Mouse (Mus musculus) gastrocnemius, adult 2 months (tissue): Measurements from ENCODE around the gene Ttc28. TPM values are rescaled to one million over a fixed set of nuclear protein-coding genes. Genes with fewer than 3 reads are reported as not detected.
"Not testable (repeated sequence)": the region's sequence is repeated elsewhere in the genome, so short reads cannot be mapped to it uniquely, and the experiment has no call there.

Experiments
- DNase-seq: peaks from one replicate; pipeline ENCODE4 v3.0.0; 2022
- H3K27ac ChIP-seq: fragments of 200-600 bp; 2 replicates; pipeline ENCODE4 v1.8.1; 2022; ENCODE audit warnings: mild to moderate bottlenecking
- H3K4me3 ChIP-seq: fragments of 200-600 bp; 2 replicates; pipeline ENCODE4 v1.8.1; 2022; ENCODE audit warnings: mild to moderate bottlenecking, moderate library complexity
- CTCF ChIP-seq: fragments of 200-600 bp; IDR thresholded peaks from 2 replicates; pipeline ENCODE4 v1.8.1; 2022; ENCODE audit warnings: antibody characterized with exemption, mild to moderate bottlenecking, moderate library complexity
- intact Hi-C: fragments of 180-260 bp; cut with DNase I; formaldehyde crosslinking; loops from one replicate; pipeline ENCODE4 v1.15.1; 2025
- long read RNA-seq, 2 experiments: library from polyadenylated mRNA; stranded (forward); transcript quantifications; one replicate each; pipeline ENCODE4 v2.0.0; 2021
- total RNA-seq, 2 experiments: library from RNA; stranded (reverse); gene quantifications; 2 replicates each; pipeline ENCODE4 v1.2.3; 2021

Gene Ttc28
- total RNA-seq, result 10 to 100 TPM; 11.9 to 16.6 TPM
- long read RNA-seq, experiment 1, partial matches to known transcripts, result 1 of 2 reads
- long read RNA-seq, experiment 1, other reads (novel, unspliced or antisense), result 1 of 2 reads
- long read RNA-seq, experiment 2, result 0 reads

DNA sequence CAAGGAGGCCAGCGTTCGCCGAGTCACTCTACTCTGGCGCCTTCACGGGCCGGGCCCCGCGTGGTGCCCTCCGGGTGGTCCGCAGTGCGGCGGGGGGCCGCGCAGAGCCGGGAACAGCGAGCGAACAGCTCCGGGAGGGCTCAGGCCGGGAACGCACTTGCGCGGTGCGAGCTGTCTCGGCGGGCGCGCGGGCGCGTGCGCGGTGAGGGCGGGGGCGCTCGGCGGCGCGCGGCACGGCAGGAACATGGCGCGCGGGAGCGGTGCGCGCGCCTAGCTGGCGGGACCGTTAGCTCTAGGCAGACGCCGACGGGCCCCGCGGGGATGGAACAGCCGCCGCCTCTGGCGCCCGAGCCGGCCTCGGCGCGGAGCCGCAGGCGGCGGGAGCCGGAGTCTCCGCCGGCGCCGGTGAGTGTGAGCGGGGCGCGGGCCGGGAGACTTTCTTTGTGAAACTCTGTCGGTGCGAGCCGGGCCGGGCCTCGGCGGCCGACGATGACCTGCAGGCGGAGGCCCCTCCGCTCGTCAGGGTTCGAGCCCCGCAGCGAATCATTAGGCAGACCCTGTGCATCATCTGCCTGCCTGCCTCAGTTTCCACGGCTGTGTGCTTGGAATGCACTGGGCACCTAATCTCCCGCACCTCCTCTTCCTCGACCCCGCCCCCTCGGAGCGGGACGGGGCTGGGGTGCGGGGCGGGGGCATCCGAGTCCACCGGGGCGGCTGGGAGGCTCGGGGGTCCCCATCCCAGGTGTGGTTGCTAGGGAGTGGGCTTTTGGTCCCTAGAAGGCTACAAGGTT is at the start of gene Ttc28:
TSS of gene Ttc28 (plus strand) at position 220 of the 791 bp plus-strand sequence.
- intact Hi-C loops, result no loop called here
- peak; percentile 95 for DNase-seq
- peak within 1 kb of the TSS; percentile 94 for H3K27ac ChIP-seq
- peak within 1 kb of the TSS; percentile 97 for H3K4me3 ChIP-seq
- TF ChIP-seq CTCF, result no peak

DNA sequence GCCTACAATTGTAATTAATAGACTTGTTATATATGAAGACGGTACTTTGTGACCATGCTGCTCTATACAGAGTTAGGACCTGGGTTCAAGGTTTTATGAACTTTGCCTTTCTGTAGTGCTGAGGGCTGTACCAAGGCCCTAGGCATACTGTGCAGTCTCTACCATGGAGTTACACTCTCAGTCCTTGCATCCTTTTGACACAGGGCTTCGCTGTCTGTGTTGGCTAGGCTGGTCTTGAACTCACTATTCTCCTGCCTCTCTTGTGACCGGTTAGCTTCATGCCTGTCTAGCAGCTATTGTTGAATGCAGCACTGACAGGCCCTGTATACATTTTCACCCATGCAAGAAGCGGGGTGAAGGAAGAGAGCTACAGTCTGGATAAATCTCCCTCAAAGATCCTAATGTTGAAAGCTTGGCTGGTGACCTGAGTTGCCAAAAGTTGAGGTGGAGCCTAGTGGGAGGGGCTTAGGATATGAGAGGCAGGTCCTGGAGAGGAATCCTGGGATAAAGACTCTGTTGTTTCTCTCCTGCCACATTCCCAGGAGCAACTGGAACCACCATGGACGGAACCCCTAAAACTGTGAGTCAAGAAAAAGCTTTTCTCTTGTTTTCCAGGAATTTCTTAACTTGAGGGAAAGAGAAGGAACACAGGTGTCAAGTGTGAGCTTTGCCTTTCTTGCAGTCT is 48.4 kb upstream of the Ttc28 start:
- no peak overlapping the region for H3K4me3 ChIP-seq
- intact Hi-C loops, result no loop called here
- TF ChIP-seq CTCF, result no peak
- DNase-seq, result no peak
- no peak overlapping the region for H3K27ac ChIP-seq

DNA sequence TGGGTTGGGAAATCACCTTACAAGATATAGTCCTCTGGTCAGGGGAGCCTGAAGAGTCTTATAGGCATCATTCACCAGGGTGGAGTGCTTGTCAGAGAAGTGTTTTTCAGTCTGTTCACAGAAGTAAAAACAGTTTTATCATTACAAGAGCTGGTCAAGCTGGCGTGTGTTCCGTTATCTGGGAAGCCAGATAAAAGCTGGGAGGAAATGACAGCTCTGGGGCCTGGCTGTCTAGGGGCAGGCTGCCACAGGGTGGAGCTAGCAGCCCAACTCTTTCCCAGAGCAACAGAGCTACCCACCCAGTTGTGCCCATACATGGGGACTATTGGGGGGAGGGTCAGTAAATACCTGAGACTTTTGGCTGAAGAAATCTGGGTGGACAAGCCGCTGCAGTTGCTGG is 43.6 kb upstream of the Ttc28 start:
- H3K4me3 ChIP-seq, result no peak overlapping the region
- intact Hi-C loops, result loop anchor here (5.0 kb wide), 1 partner anchor 86 kb away; no protein-coding TSS in a partner anchor

DNA sequence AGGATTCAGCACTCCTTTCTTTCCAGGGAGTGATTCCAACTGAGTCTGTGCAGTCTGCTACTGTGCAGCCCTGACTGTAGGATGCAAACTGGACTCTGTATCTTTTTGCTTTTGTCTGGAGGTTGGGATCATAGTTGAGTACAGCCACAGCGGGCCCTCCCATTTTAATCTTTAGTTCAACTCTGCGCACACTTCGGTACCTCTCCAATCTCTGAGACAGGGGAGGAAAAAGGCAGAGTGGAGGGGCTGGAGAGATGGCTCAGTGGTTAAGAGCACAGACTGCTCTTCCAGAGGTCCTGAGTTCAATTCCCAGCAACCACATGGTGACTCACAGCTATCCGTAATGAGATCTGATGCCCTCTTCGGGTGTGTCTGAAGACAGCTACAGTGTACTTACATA is 41.6 kb upstream of the Ttc28 start:
- DNase-seq, H3K4me3 ChIP-seq, H3K27ac ChIP-seq: not testable (repeated sequence)
- intact Hi-C loops, result loop anchor here (2.0 to 5.0 kb wide), 3 partner anchors 25 to 84 kb away; partner anchors contain the start of gene Pus1

More for the DNA sequence above, 43.6 kb upstream of the Ttc28 start:
- peak; percentile 75 for TF ChIP-seq CTCF
- H3K27ac ChIP-seq, result peak overlapping the region; percentile 17; the same call in 1 of the 2 replicates
- peak; percentile 66 for DNase-seq

- H3K4me3 ChIP-seq, result peak overlapping the region; percentile 90
- no peak for TF ChIP-seq CTCF
- DNase-seq, result no peak
- intact Hi-C loops, result loop anchor here (2.0 to 5.0 kb wide), 3 partner anchors 26 to 83 kb away; partner anchors contain the start of gene Pus1
- H3K27ac ChIP-seq, result peak overlapping the region; percentile 90
Observed at GRCm38 (mm10) chr5:110839038-110839677, 40.4 kb upstream of the Ttc28 start.

DNA sequence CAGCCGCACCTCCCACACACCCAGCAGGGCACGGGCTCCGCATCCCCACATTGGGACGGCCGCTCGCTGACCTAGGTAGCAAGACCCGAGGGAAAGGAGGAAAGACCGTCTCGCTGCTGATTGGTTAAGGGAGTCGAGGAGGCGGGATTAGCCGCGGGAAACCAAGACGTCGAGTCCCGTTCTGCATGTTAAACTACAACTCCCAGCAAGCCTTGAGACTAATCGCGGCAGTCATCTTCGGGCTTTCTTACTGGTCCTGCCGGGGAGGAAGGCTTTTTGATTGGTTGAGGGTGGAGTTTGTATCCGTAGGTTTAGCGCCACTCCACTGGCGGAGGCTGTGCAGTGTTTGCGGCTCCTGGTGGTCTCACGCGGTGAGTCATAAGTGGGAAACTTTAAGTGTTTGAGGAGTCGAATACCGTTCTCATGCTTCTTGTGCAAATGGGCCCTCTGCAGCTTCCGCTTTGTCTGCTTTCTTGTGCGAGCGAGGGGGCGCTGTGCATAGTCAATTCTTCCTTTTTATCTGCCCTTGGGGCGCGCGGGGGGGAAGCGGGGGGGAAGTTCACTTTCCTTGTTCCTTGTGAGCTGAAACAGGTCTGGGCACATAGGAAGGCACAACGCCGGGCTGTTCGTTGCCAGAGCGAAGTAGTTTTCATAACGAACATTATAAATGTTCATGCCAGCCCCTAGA is 39.8 kb upstream of the Ttc28 start, which contains the start of the genes Hscb and Chek2:
TSS of gene Hscb (minus strand) at position 100 of the 688 bp plus-strand sequence.
TSS of gene Chek2 (plus strand) at position 302 of the 688 bp plus-strand sequence.
- Histone ChIP-seq H3K27ac (peak within 1 kb of the TSS; percentile 90), H3K4me3 (peak within 1 kb of the TSS; percentile 90)
- TF ChIP-seq CTCF, result peak; percentile 54
- DNase-seq, result peak; percentile 97
- intact Hi-C loops, result loop anchor here (2.0 to 5.0 kb wide), 4 partner anchors 27 to 417 kb away; partner anchors contain the start of gene Pus1

DNA sequence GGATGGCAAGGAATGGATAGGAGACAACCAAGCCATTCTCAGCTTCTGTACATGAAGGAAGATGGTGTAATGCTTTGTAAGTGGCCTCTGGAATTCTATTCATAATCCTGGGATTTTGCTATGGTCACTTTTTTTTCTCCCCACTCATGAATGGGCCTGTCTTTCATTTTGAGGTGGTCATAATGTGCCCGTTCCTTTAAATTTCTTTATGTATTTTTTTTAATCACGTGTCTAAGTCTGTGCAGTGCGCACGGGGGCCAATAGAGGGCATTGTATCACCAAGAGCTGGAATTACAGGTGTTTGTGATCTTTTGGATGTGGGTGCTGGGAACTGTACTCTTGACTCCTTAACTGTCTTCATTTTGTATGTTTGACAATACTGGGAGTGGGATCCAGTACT is 39.1 kb upstream of the Ttc28 start:
- peak; percentile 27 for DNase-seq
- intact Hi-C loops, result loop anchor here (5.0 kb wide), 1 partner anchor 417 kb away; no protein-coding TSS in a partner anchor
- Histone ChIP-seq H3K27ac (peak overlapping the region; percentile 65), H3K4me3 (peak overlapping the region; percentile 90)
- TF ChIP-seq CTCF, result peak; percentile 66

GRCm38 (mm10) chr5:110841046-110841862 is 38.3 kb upstream of the Ttc28 start:
- Histone ChIP-seq H3K27ac (no peak overlapping the region), H3K4me3 (no peak overlapping the region)
- peak; percentile 19 for DNase-seq
- intact Hi-C loops, result loop anchor here (5.0 kb wide), 1 partner anchor 416 kb away; no protein-coding TSS in a partner anchor
- TF ChIP-seq CTCF, result no peak

- DNase-seq, result no peak
- H3K4me3 ChIP-seq, result no peak overlapping the region
- no peak overlapping the region for H3K27ac ChIP-seq
- peak; percentile 38 for TF ChIP-seq CTCF
- intact Hi-C loops, result no loop called here
Observed at GRCm38 (mm10) chr5:110852990-110853389, 26.6 kb upstream of the Ttc28 start.

GRCm38 (mm10) chr5:110857091-110857490 is 22.5 kb upstream of the Ttc28 start:
- H3K4me3 ChIP-seq, result no peak overlapping the region; the same call in 1 of the 2 replicates
- intact Hi-C loops, result no loop called here
- DNase-seq, result no peak
- TF ChIP-seq CTCF, result no peak
- H3K27ac ChIP-seq, result peak overlapping the region; percentile 90

DNA sequence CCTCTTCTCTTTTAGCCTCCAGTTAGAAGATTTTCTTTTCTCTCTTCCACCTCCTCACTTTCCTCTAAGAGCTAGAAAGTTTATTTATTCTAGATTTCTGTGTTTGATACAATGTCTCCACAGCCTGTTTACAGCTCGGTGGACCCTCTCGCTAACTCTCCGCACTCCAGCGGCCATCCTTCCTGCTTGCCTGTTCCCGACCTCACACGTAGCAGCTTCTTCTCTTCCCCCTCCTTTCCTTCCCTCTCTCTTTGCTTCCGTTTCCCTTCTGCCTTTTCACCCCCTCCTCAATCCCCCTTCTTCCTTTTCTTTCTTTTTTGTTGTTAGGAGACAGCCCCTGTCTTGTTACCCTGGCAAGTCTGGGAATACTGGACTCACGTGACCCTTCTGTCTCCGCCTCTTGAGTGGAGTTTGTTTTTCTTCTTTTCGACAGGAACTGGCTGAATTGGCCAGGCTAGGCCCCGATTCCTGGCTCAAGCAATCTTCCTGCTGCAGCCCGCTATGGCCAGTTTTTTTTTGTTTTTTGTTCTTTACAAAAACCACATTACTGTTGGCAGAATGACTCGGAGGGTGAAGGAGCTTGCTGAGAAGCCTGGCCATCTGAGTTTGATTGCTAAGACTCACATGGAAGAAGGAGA is 20.5 kb upstream of the Ttc28 start:
- Histone ChIP-seq H3K27ac (peak overlapping the region; percentile 90), H3K4me3 (peak overlapping the region; percentile 67)
- intact Hi-C loops, result no loop called here
- TF ChIP-seq CTCF, result no peak
- DNase-seq, result peak; percentile 73
